Mouse (Mus musculus) kidney, adult 2 months (tissue): ENCODE results near the gene Eif4g3.

ENCODE experiments used
- CTCF ChIP-seq: fragments of 200-500 bp; conservative IDR thresholded peaks from 2 replicates; pipeline ENCODE4 v1.5.1; 2011; ENCODE audit warnings: low read depth, mild to moderate bottlenecking, control low read depth, low read length, moderate library complexity, mixed read lengths; ENCODE audit not compliant: insufficient read depth, insufficient read length
- POLR2A ChIP-seq: fragments of 200-500 bp; IDR thresholded peaks from one replicate; pipeline ENCODE4 v1.6.1; 2011; ENCODE audit warnings: low read depth, low read length, control low read depth

GRCm38 (mm10) chr4:137945376-137945775, 47.4 kb upstream of the Eif4g3 start:
- TF ChIP-seq CTCF (peak; percentile 60), POLR2A (no peak)
